Mouse (Mus musculus): ENCODE results near the gene Mrpl38. TPM values are rescaled to one million over a fixed set of nuclear protein-coding genes. Genes with fewer than 3 reads are reported as not detected.

The Mrpl38 gene
- polyA plus RNA-seq, 1 experiment from 2014 or later, result 94.8 TPM

GRCm38 (mm10) chr11:116138096-116138467, 586 bp downstream of the Mrpl38 start:
- WGBS, result 1% methylated on average over 20 of the region's 20 CpGs
- H3K4me3 ChIP-seq (replicated peaks), result peak overlapping the region; percentile 97
- ATAC-seq (ENCODE audit: insufficient read depth, low FRiP score, low read depth), result no peak
- H3K4me1 ChIP-seq, result peaks cover 10% of the 10 kb centered on the region
- H3K9me3 ChIP-seq, result no peaks in the 10 kb centered on the region
- peak overlapping the region; percentile 75 for H3K4me2 ChIP-seq
- H3K9ac ChIP-seq, result peak overlapping the region; percentile 80
- peaks cover 9% of the 10 kb centered on the region for H3K36me3 ChIP-seq
- peak overlapping the region; percentile 74 for H3K27ac ChIP-seq
- no peaks in the 10 kb centered on the region for H3K27me3 ChIP-seq (replicated peaks)

DNA sequence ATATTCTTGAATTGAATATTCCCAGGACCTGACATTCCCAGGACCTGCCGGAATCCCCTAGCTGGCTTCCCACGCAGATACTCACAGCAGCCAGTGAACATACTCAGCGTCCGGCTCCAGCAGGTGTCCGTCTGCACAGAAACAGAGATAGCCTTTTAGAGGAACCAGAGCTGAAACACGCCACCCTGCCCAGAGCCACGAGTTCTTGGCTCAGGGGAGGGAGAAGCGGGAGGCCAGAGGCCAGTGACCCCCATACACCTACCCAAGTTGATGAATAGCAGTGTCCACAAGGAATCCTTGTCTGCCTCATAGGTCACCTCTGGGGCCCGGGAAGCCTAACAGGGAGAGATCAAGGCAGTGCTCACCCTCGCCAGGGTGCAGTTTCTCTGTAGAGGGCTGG, 4.5 kb downstream of the Mrpl38 start:
- 80% methylated on average over 10 of the region's 10 CpGs for WGBS
- Histone ChIP-seq H3K4me2 (no peak overlapping the region), H3K9ac (no peak overlapping the region), H3K4me3 (replicated peaks) (no peak overlapping the region), H3K36me3 (peaks cover 14% of the 10 kb centered on the region; the same call in 1 of the 2 replicates), H3K27me3 (replicated peaks) (no peaks in the 10 kb centered on the region), H3K9me3 (no peaks in the 10 kb centered on the region), H3K27ac (no peak overlapping the region), H3K4me1 (peaks cover 21% of the 10 kb centered on the region)
- no peak for ATAC-seq (ENCODE audit: insufficient read depth, low FRiP score, low read depth)

DNA sequence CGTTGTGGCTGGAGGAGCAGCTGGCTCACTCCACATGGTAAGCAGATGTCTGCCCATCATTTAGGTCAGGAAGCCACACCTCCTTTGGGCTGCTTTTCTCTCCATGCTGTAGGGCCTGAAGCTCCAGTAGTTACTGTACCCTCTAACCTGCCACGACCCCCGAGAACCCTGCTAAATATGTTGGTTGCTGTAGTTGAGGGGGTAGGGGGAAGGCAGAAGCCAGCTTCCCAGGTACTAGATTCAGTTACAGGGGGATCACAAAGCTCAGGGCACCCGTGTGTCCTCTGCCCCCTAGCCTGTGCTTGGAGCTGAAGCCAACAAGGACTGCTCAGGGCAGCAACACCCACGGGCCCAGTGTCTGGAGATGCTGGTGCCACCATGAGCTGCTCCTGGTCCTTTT, 5.2 kb downstream of the Mrpl38 start:
- WGBS, result 73% methylated on average over 5 of the region's 5 CpGs
- no peak overlapping the region for H3K9ac ChIP-seq
- H3K36me3 ChIP-seq, result peaks cover 14% of the 10 kb centered on the region; the same call in 1 of the 2 replicates
- no peak overlapping the region for H3K4me2 ChIP-seq
- peaks cover 21% of the 10 kb centered on the region for H3K4me1 ChIP-seq
- no peak overlapping the region for H3K27ac ChIP-seq
- no peak for ATAC-seq (ENCODE audit: insufficient read depth, low FRiP score, low read depth)
- no peaks in the 10 kb centered on the region for H3K27me3 ChIP-seq (replicated peaks)
- no peak overlapping the region for H3K4me3 ChIP-seq (replicated peaks)
- H3K9me3 ChIP-seq, result no peaks in the 10 kb centered on the region

GRCm38 (mm10) chr11:116132366-116133333, 6.0 kb downstream of the Mrpl38 start:
- Histone ChIP-seq H3K36me3 (peaks cover 14% of the 10 kb centered on the region; the same call in 1 of the 2 replicates), H3K9me3 (no peaks in the 10 kb centered on the region), H3K4me1 (peaks cover 26% of the 10 kb centered on the region), H3K27ac (no peak overlapping the region), H3K9ac (no peak overlapping the region), H3K27me3 (replicated peaks) (no peaks in the 10 kb centered on the region), H3K4me3 (replicated peaks) (no peak overlapping the region), H3K4me2 (no peak overlapping the region)
- 78% methylated on average over 16 of the region's 16 CpGs for WGBS
- ATAC-seq (ENCODE audit: insufficient read depth, low FRiP score, low read depth), result no peak

DNA sequence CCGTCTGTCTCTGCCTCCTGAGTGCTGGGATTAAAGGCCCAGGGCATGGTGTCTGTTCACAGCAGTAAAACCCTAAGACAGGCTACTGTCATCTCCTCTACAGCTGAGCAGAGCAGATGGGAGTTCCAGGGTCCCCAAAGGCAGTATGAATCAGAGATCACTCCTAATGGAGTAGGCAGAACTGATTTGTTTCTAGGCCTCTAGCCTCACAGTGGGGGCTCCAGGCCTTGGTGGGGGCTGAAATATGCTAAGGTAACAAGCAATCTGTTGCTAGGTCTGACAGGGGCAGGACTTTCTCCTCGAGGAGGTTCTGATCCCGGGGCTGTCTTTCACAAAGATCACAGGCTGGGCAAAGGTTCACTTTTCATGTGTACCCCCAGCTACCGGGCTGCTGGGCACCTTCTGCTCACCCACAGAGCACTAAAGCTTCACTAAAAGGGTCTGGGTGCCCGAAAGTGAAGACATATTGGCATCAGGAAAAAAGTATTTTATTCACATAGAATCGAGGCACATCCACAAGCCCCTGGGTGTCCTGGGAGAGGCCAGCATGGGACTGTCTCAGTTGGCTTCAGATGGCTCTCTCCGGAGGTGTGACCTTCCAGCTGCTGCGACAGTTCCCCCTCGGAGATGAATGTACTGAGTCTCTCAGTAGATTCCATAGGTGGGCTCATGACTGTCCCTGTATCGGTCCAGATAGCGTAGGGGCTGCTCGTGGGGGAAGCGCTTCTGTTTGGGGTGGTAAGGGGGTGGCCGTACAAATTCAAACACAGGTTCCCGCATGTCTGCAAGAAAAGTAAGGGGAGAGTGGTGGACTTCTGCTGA, 7.1 kb downstream of the Mrpl38 start:
- Histone ChIP-seq H3K27ac (peak overlapping the region; percentile 96), H3K9ac (peak overlapping the region; percentile 6; the same call in 1 of the 2 replicates), H3K4me3 (replicated peaks) (peak overlapping the region; percentile 62), H3K36me3 (peaks cover 16% of the 10 kb centered on the region; the same call in 1 of the 2 replicates), H3K27me3 (replicated peaks) (no peaks in the 10 kb centered on the region), H3K9me3 (no peaks in the 10 kb centered on the region), H3K4me2 (peak overlapping the region; percentile 82), H3K4me1 (peaks cover 33% of the 10 kb centered on the region)
- WGBS, result 75% methylated on average over 15 of the region's 15 CpGs
- no peak for ATAC-seq (ENCODE audit: insufficient read depth, low FRiP score, low read depth)

DNA sequence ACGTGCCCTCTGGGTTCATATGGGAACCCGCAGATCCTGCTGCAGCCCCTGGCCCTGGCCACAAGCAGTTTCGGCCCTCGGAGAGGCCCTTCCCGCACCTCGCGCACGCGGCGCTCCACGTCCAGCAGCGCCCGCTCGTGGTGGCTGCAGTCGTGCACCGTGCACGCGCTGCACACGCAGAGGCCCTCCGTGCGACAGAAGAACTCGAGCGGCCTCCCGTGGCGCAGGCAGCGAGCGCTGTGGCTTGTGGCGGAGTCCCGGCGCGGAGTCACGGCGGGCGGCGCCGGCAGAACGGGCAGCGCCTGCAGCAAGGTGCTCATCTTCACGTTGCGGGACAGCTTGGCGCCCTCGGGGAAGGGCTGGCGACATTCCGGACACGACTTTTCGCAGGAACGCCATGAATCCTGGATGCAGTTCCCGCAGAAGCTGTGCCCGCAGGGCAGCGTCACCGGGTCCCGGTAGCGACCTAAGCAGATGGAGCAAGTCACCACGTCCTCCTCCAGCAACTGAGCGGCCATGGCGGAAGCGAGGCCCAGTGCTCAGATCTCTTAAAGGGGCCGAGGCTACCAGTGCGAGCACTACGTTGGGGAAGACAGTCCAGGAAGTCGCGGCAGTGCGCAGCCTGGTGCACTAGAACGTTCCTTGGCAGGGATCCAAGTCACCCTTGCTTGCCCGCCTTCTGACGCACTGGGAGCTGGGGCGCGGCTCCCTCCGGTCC, 8.0 kb downstream of the Mrpl38 start, which contains the start of gene Trim65:
TSS of gene Trim65 (minus strand) at position 641 of the 718 bp plus-strand sequence.
- peak within 1 kb of the TSS; percentile 58 for H3K9ac ChIP-seq
- H3K4me2 ChIP-seq, result peak within 1 kb of the TSS; percentile 82
- H3K4me3 ChIP-seq (replicated peaks), result peak within 1 kb of the TSS; percentile 62
- no peaks in the 10 kb centered on the region for H3K9me3 ChIP-seq
- ATAC-seq (ENCODE audit: insufficient read depth, low FRiP score, low read depth), result peak; percentile 81
- H3K27me3 ChIP-seq (replicated peaks), result no peaks in the 10 kb centered on the region
- peak within 1 kb of the TSS; percentile 96 for H3K27ac ChIP-seq
- peaks cover 25% of the 10 kb centered on the region for H3K36me3 ChIP-seq
- under 1% methylated on average over 69 of the region's 69 CpGs for WGBS
- H3K4me1 ChIP-seq, result peaks cover 33% of the 10 kb centered on the region

DNA sequence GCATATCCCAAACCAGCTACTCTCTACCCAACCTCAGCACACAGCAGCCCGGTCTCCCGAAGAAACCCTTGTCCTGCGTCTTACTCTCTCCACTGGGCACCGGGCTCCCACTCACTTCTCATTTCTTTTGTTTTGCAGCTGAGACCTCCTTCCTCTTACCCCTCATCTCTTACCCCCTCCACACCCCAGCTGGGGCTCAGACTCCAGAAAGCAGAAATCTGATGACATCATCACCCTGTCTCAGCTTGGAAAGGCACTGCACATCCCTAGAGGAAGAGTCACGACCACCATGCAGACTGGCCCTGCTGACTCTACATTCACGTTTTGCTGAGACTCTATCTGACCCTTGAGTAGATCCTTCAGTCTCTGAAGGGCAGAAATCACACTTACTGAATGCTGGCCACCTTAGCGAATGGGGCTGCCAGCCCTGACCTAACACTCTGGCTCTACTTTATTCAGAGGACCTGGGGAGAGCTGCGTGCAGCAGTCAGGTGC, 8.6 kb downstream of the Mrpl38 start:
- WGBS, result 41% methylated on average over 8 of the region's 8 CpGs
- H3K27ac ChIP-seq, result peak overlapping the region; percentile 96
- peaks cover 30% of the 10 kb centered on the region for H3K36me3 ChIP-seq
- H3K4me2 ChIP-seq, result peak overlapping the region; percentile 82
- peak overlapping the region; percentile 62 for H3K4me3 ChIP-seq (replicated peaks)
- no peaks in the 10 kb centered on the region for H3K27me3 ChIP-seq (replicated peaks)
- no peak; the same call in 1 of the 2 replicates for ATAC-seq (ENCODE audit: insufficient read depth, low FRiP score, low read depth)
- peak overlapping the region; percentile 57; the same call in 1 of the 2 replicates for H3K9ac ChIP-seq
- H3K9me3 ChIP-seq, result no peaks in the 10 kb centered on the region
- peaks cover 33% of the 10 kb centered on the region for H3K4me1 ChIP-seq

- peak overlapping the region; percentile 82 for H3K4me2 ChIP-seq
- 75% methylated on average over 9 of the region's 9 CpGs for WGBS
- H3K4me1 ChIP-seq, result peaks cover 33% of the 10 kb centered on the region
- no peak overlapping the region for H3K27ac ChIP-seq
- H3K4me3 ChIP-seq (replicated peaks), result peak overlapping the region; percentile 62; the same call in 1 of the 2 replicates
- H3K9ac ChIP-seq, result no peak overlapping the region
- H3K27me3 ChIP-seq (replicated peaks), result no peaks in the 10 kb centered on the region
- no peak for ATAC-seq (ENCODE audit: insufficient read depth, low FRiP score, low read depth)
- H3K36me3 ChIP-seq, result peaks cover 27% of the 10 kb centered on the region
- H3K9me3 ChIP-seq, result no peaks in the 10 kb centered on the region
Observed at GRCm38 (mm10) chr11:116129091-116129790, 9.4 kb downstream of the Mrpl38 start.

- Histone ChIP-seq H3K9me3 (no peaks in the 10 kb centered on the region), H3K4me3 (replicated peaks) (no peak overlapping the region), H3K36me3 (peaks cover 27% of the 10 kb centered on the region), H3K27me3 (replicated peaks) (no peaks in the 10 kb centered on the region), H3K27ac (peak overlapping the region; percentile 71), H3K4me2 (peak overlapping the region; percentile 42; the same call in 1 of the 2 replicates), H3K4me1 (peaks cover 33% of the 10 kb centered on the region), H3K9ac (no peak overlapping the region)
- WGBS, result 66% methylated on average over 9 of the region's 9 CpGs
- ATAC-seq (ENCODE audit: insufficient read depth, low FRiP score, low read depth), result no peak
Observed at GRCm38 (mm10) chr11:116127986-116128385, 10.7 kb downstream of the Mrpl38 start.

- 28% methylated on average over 23 of the region's 23 CpGs for WGBS
- H3K9ac ChIP-seq, result no peak within 1 kb of the TSS
- H3K4me1 ChIP-seq, result peaks cover 33% of the 10 kb centered on the region
- H3K27ac ChIP-seq, result peak within 1 kb of the TSS; percentile 71
- peaks cover 25% of the 10 kb centered on the region for H3K36me3 ChIP-seq
- H3K9me3 ChIP-seq, result no peaks in the 10 kb centered on the region
- peak within 1 kb of the TSS; percentile 42 for H3K4me2 ChIP-seq
- peak; percentile 51; the same call in 1 of the 2 replicates for ATAC-seq (ENCODE audit: insufficient read depth, low FRiP score, low read depth)
- H3K4me3 ChIP-seq (replicated peaks), result peak within 1 kb of the TSS; percentile 20
- no peaks in the 10 kb centered on the region for H3K27me3 ChIP-seq (replicated peaks)
Observed at GRCm38 (mm10) chr11:116127156-116127980, 11.3 kb downstream of the Mrpl38 start, which contains the start of gene Trim47. TSS of gene Trim47 (minus strand) at chr11:116127210.
